Mouse (Mus musculus) splenic B cell, adult 2 months (primary cell): ENCODE measurements around the gene Trabd.

Experiments used
- DNase-seq: peaks from one replicate; pipeline ENCODE4 v3.0.0-alpha.2; 2011; ENCODE audit warnings: low read depth, low spot score
- H3K27me3 ChIP-seq: 2 replicates; pipeline ENCODE4 v1.6.1; 2012; ENCODE audit warnings: mild to moderate bottlenecking, low read length, moderate library complexity, mixed read lengths; ENCODE audit not compliant: control insufficient read depth, poor library complexity, insufficient read depth, severe bottlenecking
- H3K36me3 ChIP-seq: 2 replicates; pipeline ENCODE4 v1.6.1; 2012; ENCODE audit warnings: mild to moderate bottlenecking, low read length, moderate library complexity, mixed read lengths; ENCODE audit not compliant: control insufficient read depth, poor library complexity, insufficient read depth, severe bottlenecking

The Trabd gene

GRCm38 (mm10) chr15:89068226-89068625 is 6.7 kb upstream of the Trabd start:
- no peaks in the 10 kb centered on the region for H3K36me3 ChIP-seq
- H3K27me3 ChIP-seq, result no peaks in the 10 kb centered on the region; the same call in 1 of the 2 replicates
- DNase-seq, result no peak

GRCm38 (mm10) chr15:89069336-89069840 is 5.5 kb upstream of the Trabd start:
- Histone ChIP-seq H3K27me3 (no peaks in the 10 kb centered on the region; the same call in 1 of the 2 replicates), H3K36me3 (no peaks in the 10 kb centered on the region)
- no peak for DNase-seq

GRCm38 (mm10) chr15:89070606-89071005 is 4.3 kb upstream of the Trabd start:
- H3K36me3 ChIP-seq, result no peaks in the 10 kb centered on the region
- H3K27me3 ChIP-seq, result no peaks in the 10 kb centered on the region; the same call in 1 of the 2 replicates
- DNase-seq, result no peak

GRCm38 (mm10) chr15:89073993-89074603 is 826 bp upstream of the Trabd start:
- Histone ChIP-seq H3K27me3 (no peaks in the 10 kb centered on the region), H3K36me3 (no peaks in the 10 kb centered on the region)
- no peak for DNase-seq

- no peaks in the 10 kb centered on the region for H3K27me3 ChIP-seq
- DNase-seq, result peak; percentile 90
Measured at GRCm38 (mm10) chr15:89075478-89076147, 689 bp downstream of the Trabd start.

GRCm38 (mm10) chr15:89076156-89076731 is 1.3 kb downstream of the Trabd start:
- DNase-seq, result peak; percentile 31

More at GRCm38 (mm10) chr15:89075478-89076147, 689 bp downstream of the Trabd start:
- peaks cover 2% of the 10 kb centered on the region; the same call in 1 of the 2 replicates for H3K36me3 ChIP-seq

GRCm38 (mm10) chr15:89078208-89078836 is 3.4 kb downstream of the Trabd start:
- Histone ChIP-seq H3K27me3 (no peaks in the 10 kb centered on the region), H3K36me3 (peaks cover 5% of the 10 kb centered on the region)
- DNase-seq, result peak; percentile 85

More at GRCm38 (mm10) chr15:89076156-89076731, 1.3 kb downstream of the Trabd start:
- peaks cover 2% of the 10 kb centered on the region; the same call in 1 of the 2 replicates for H3K36me3 ChIP-seq
- H3K27me3 ChIP-seq, result no peaks in the 10 kb centered on the region

- no peak for DNase-seq
- peaks cover 11% of the 10 kb centered on the region for H3K36me3 ChIP-seq
- no peaks in the 10 kb centered on the region for H3K27me3 ChIP-seq
Measured at GRCm38 (mm10) chr15:89083906-89084305, 9.0 kb downstream of the Trabd start.

- DNase-seq, result no peak
- peaks cover 10% of the 10 kb centered on the region for H3K36me3 ChIP-seq
- no peaks in the 10 kb centered on the region for H3K27me3 ChIP-seq
Measured at GRCm38 (mm10) chr15:89084826-89085225, 9.9 kb downstream of the Trabd start.

- peak; percentile 84 for DNase-seq
- Histone ChIP-seq H3K36me3 (peaks cover 3% of the 10 kb centered on the region; the same call in 1 of the 2 replicates), H3K27me3 (no peaks in the 10 kb centered on the region)
Measured at GRCm38 (mm10) chr15:89088607-89089247, 13.8 kb downstream of the Trabd start, which contains the start of gene Selenoo. Gene Selenoo (plus strand): TSS chr15:89089084.

GRCm38 (mm10) chr15:89089248-89090051 is 14.5 kb downstream of the Trabd start:
- H3K27me3 ChIP-seq, result no peaks in the 10 kb centered on the region
- peaks cover 4% of the 10 kb centered on the region for H3K36me3 ChIP-seq
- no peak for DNase-seq

GRCm38 (mm10) chr15:89090662-89091061 is 15.7 kb downstream of the Trabd start:
- H3K36me3 ChIP-seq, result peaks cover 7% of the 10 kb centered on the region
- H3K27me3 ChIP-seq, result no peaks in the 10 kb centered on the region
- DNase-seq, result no peak

GRCm38 (mm10) chr15:89092181-89092580 is 17.3 kb downstream of the Trabd start:
- no peak for DNase-seq
- no peaks in the 10 kb centered on the region for H3K27me3 ChIP-seq
- H3K36me3 ChIP-seq, result peaks cover 9% of the 10 kb centered on the region
